Mouse (Mus musculus) heart, embryonic 12.5 days (tissue): ENCODE measurements around the gene Ccdc103. TPM values are rescaled to one million over a fixed set of nuclear protein-coding genes. Genes with fewer than 3 reads are reported as not detected.

Source experiments
- ATAC-seq: fragments of 200-750 bp; cut with Nextera tagmentation; 2 replicates; pipeline ENCODE4 v1.8.0; 2017; ENCODE audit warnings: moderate TSS enrichment, moderate library complexity; ENCODE audit not compliant: insufficient number of reproducible peaks, low FRiP score
- H3K27ac ChIP-seq: fragments of 300-500 bp; sonication (generic); 2 replicates; pipeline ENCODE4 v1.5.1; 2016; ENCODE audit warnings: mild to moderate bottlenecking, moderate library complexity; ENCODE audit not compliant: poor library complexity, severe bottlenecking
- H3K27me3 ChIP-seq: fragments of 300-500 bp; sonication (generic); replicated peaks from 2 replicates; pipeline ENCODE4 v1.6.1; 2016; ENCODE audit warnings: mild to moderate bottlenecking, moderate library complexity
- H3K36me3 ChIP-seq: fragments of 300-500 bp; sonication (generic); 2 replicates; pipeline ENCODE4 v1.6.1; 2016; ENCODE audit warnings: mild to moderate bottlenecking, moderate library complexity
- H3K4me1 ChIP-seq: fragments of 300-500 bp; sonication (generic); replicated peaks from 2 replicates; pipeline ENCODE4 v1.6.1; 2016; ENCODE audit warnings: mild to moderate bottlenecking
- H3K4me2 ChIP-seq: fragments of 300-500 bp; sonication (generic); 2 replicates; pipeline ENCODE4 v1.6.1; 2016; ENCODE audit warnings: mild to moderate bottlenecking, moderate library complexity
- H3K4me3 ChIP-seq: fragments of 300-500 bp; sonication (generic); 2 replicates; pipeline ENCODE4 v1.5.1; 2016; ENCODE audit warnings: mild to moderate bottlenecking
- H3K9ac ChIP-seq: fragments of 300-500 bp; sonication (generic); 2 replicates; pipeline ENCODE4 v1.6.1; 2016; ENCODE audit warnings: mild to moderate bottlenecking, moderate library complexity
- H3K9me3 ChIP-seq: fragments of 300-500 bp; sonication (generic); replicated peaks from 2 replicates; pipeline ENCODE4 v1.6.1; 2016; ENCODE audit warnings: mild to moderate bottlenecking, moderate library complexity
- WGBS: fragments of 180-500 bp; shearing (Covaris S2); methylation state at CpG from one replicate; pipeline ENCODE4 v1.1.7; 2016; 5-methylcytosine and 5-hydroxymethylcytosine counted together
- polyA plus RNA-seq: library from polyadenylated mRNA; unstranded; fragments of >200 nt; fragmentation: Nextera tagmentation; extraction: Ambion mirVana; gene quantifications from 2 replicates; pipeline ENCODE4 v1.2.1, GENCODE M21; 2016

The Ccdc103 gene
- polyA plus RNA-seq, 1 experiment from 2014 or later = 0.42 TPM

- Histone ChIP-seq H3K9ac (no peak overlapping the region), H3K4me1 (peaks cover 19% of the 10 kb centered on the region), H3K9me3 (no peaks in the 10 kb centered on the region), H3K4me3 (no peak overlapping the region), H3K4me2 (no peak overlapping the region), H3K36me3 (peaks cover 8% of the 10 kb centered on the region), H3K27me3 (no peaks in the 10 kb centered on the region), H3K27ac (no peak overlapping the region)
- WGBS = 83% methylated on average over 6 of the region's 6 CpGs
- no peak for ATAC-seq
Measured at GRCm38 (mm10) chr11:102921491-102921890, 40.5 kb downstream of the Ccdc103 start.

- peak within 1 kb of the TSS; percentile 79 for H3K4me2 ChIP-seq
- WGBS = under 1% methylated on average over 62 of the region's 62 CpGs
- no peaks in the 10 kb centered on the region for H3K9me3 ChIP-seq
- peaks cover 19% of the 10 kb centered on the region for H3K4me1 ChIP-seq
- no peaks in the 10 kb centered on the region; the same call in 1 of the 2 replicates for H3K27me3 ChIP-seq
- H3K36me3 ChIP-seq = peaks cover 8% of the 10 kb centered on the region
- peak within 1 kb of the TSS; percentile 81 for H3K9ac ChIP-seq
- H3K27ac ChIP-seq = peak within 1 kb of the TSS; percentile 72
- peak; percentile 94 for ATAC-seq
- peak within 1 kb of the TSS; percentile 82 for H3K4me3 ChIP-seq
Measured at GRCm38 (mm10) chr11:102924557-102925350, 43.8 kb downstream of the Ccdc103 start, which contains the start of gene Kif18b. Kif18b (minus strand) TSS chr11:102925124.

GRCm38 (mm10) chr11:102925351-102925717, 44.3 kb downstream of the Ccdc103 start:
- 2% methylated on average over 10 of the region's 10 CpGs for WGBS
- Histone ChIP-seq H3K9ac (peak overlapping the region; percentile 81), H3K4me3 (peak overlapping the region; percentile 82), H3K27ac (peak overlapping the region; percentile 67), H3K36me3 (peaks cover 8% of the 10 kb centered on the region), H3K9me3 (no peaks in the 10 kb centered on the region), H3K4me2 (peak overlapping the region; percentile 79), H3K4me1 (peaks cover 19% of the 10 kb centered on the region), H3K27me3 (no peaks in the 10 kb centered on the region; the same call in 1 of the 2 replicates)
- peak; percentile 65 for ATAC-seq

GRCm38 (mm10) chr11:102930672-102931071, 49.7 kb downstream of the Ccdc103 start:
- Histone ChIP-seq H3K4me2 (no peak overlapping the region), H3K36me3 (no peaks in the 10 kb centered on the region), H3K9ac (no peak overlapping the region), H3K4me3 (no peak overlapping the region), H3K9me3 (no peaks in the 10 kb centered on the region), H3K27ac (no peak overlapping the region), H3K27me3 (peaks cover 11% of the 10 kb centered on the region), H3K4me1 (no peaks in the 10 kb centered on the region)
- 86% methylated on average over 10 of the region's 10 CpGs for WGBS
- ATAC-seq = no peak

Other genes with a start within 250 kb of the Ccdc103 start
- 1.6 and 2.0 TPM in 2 replicates for gene Meioc, start 217.5 kb upstream of the Ccdc103 start, polyA plus RNA-seq
- 46.4 and 46.5 TPM in 2 replicates for gene Ccdc43, start 183.4 kb upstream of the Ccdc103 start, polyA plus RNA-seq
- gene Adam11, start 119.8 kb upstream of the Ccdc103 start, polyA plus RNA-seq = 9.1 and 10.0 TPM in 2 replicates
- gene Gjc1, start 61.5 kb upstream of the Ccdc103 start, polyA plus RNA-seq = 69.9 and 72.1 TPM in 2 replicates
- not detected in 2 replicates for gene Higd1b, start 45.4 kb upstream of the Ccdc103 start, polyA plus RNA-seq
- gene Eftud2, start 219 bp upstream of the Ccdc103 start, polyA plus RNA-seq = 145 and 146 TPM in 2 replicates
- gene Fam187a, start 4.0 kb downstream of the Ccdc103 start, polyA plus RNA-seq = not detected in 2 replicates
- gene Gfap, start 19.7 kb downstream of the Ccdc103 start, polyA plus RNA-seq = 0.12 and 0.17 TPM in 2 replicates
- 6.4 and 8.6 TPM in 2 replicates for gene Kif18b, start 43.9 kb downstream of the Ccdc103 start, polyA plus RNA-seq
- 0.87 and 1.4 TPM in 2 replicates for gene C1ql1, start 65.5 kb downstream of the Ccdc103 start, polyA plus RNA-seq
- 46.9 and 50.4 TPM in 2 replicates for gene Nmt1, start 147.0 kb downstream of the Ccdc103 start, polyA plus RNA-seq
- 94.1 and 95.2 TPM in 2 replicates for gene Dcakd, start 147.1 kb downstream of the Ccdc103 start, polyA plus RNA-seq
- gene Plcd3, start 220.5 kb downstream of the Ccdc103 start, polyA plus RNA-seq = 5.8 and 6.6 TPM in 2 replicates
- gene Acbd4, start 220.5 kb downstream of the Ccdc103 start, polyA plus RNA-seq = 13.5 and 13.8 TPM in 2 replicates
- 2.8 and 3.0 TPM in 2 replicates for gene Hexim1, start 235.0 kb downstream of the Ccdc103 start, polyA plus RNA-seq